Mouse (Mus musculus) neural tube, embryonic 15.5 days (tissue): Measurements from ENCODE around the gene Csnk1g2. TPM values are rescaled to one million over a fixed set of nuclear protein-coding genes. Genes with fewer than 3 reads are reported as not detected.
A peak's percentile ranks its signal among the peaks of the same experiment; 100 is the strongest.

Source experiments
- ATAC-seq: fragments of 200-750 bp; cut with Nextera tagmentation; 2 replicates; pipeline ENCODE4 v1.8.0; 2017; ENCODE audit warnings: mild to moderate bottlenecking, moderate TSS enrichment, moderate library complexity; ENCODE audit not compliant: low FRiP score
- H3K27ac ChIP-seq: fragments of 300-500 bp; sonication (generic); replicated peaks from 2 replicates; pipeline ENCODE4 v1.5.1; 2015; ENCODE audit warnings: mild to moderate bottlenecking, inconsistent platforms
- H3K27me3 ChIP-seq: fragments of 300-500 bp; sonication (generic); replicated peaks from 2 replicates; pipeline ENCODE4 v1.6.1; 2015; ENCODE audit warnings: inconsistent platforms
- H3K36me3 ChIP-seq: fragments of 300-500 bp; sonication (generic); 2 replicates; pipeline ENCODE4 v1.6.1; 2015; ENCODE audit warnings: inconsistent platforms
- H3K4me1 ChIP-seq: fragments of 300-500 bp; sonication (generic); 2 replicates; pipeline ENCODE4 v1.6.1; 2015; ENCODE audit warnings: inconsistent platforms
- H3K4me2 ChIP-seq: fragments of 300-500 bp; sonication (generic); 2 replicates; pipeline ENCODE4 v1.6.1; 2015; ENCODE audit warnings: inconsistent platforms, mild to moderate bottlenecking, moderate library complexity
- H3K4me3 ChIP-seq: fragments of 300-500 bp; sonication (generic); replicated peaks from 2 replicates; pipeline ENCODE4 v1.5.1; 2015; ENCODE audit warnings: mild to moderate bottlenecking, inconsistent platforms
- H3K9ac ChIP-seq: fragments of 300-500 bp; sonication (generic); replicated peaks from 2 replicates; pipeline ENCODE4 v1.6.1; 2015; ENCODE audit warnings: mild to moderate bottlenecking, inconsistent platforms
- H3K9me3 ChIP-seq: fragments of 300-500 bp; sonication (generic); replicated peaks from 2 replicates; pipeline ENCODE4 v1.6.1; 2016; ENCODE audit warnings: inconsistent platforms
- WGBS: fragments of 180-500 bp; shearing (Covaris S2); methylation state at CpG from one replicate; pipeline ENCODE4 v1.1.7; 2015; ENCODE audit warnings: mixed read lengths; 5-methylcytosine and 5-hydroxymethylcytosine counted together
- polyA plus RNA-seq: library from polyadenylated mRNA; unstranded; fragments of >200 nt; fragmentation: Nextera tagmentation; extraction: Ambion mirVana; gene quantifications from 2 replicates; pipeline ENCODE4 v1.2.1, GENCODE M21; 2015

Gene Csnk1g2
- polyA plus RNA-seq, 1 experiment from 2014 or later = 106 TPM

DNA sequence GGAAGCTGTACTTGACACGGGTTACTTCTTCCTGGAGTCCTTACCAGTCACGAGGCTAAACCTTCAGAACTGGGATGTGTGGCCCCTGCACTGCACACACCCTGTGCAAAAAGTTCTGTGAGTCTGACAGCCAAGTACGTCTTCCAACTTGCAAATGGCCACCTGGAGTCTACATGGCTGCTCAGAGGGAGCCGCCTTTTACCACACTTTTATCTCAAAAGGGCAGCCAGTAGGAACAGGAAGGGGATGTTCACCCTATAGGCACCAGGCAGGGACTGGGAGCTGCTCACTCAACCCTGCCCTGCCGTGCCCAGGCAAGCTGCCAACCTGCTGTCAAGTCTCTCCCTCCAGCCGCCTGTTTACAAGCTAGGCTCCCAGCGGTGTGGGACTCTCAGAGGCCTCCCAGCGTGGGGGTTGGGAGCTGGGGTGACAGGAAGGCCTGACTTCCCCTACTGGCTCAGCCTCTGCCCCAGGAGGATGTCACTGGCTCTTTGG lies 55.4 kb downstream of the Csnk1g2 start, which contains the start of gene Mknk2:
Gene Mknk2 (minus strand): TSS at position 171 of the 495 bp plus-strand sequence.
- Histone ChIP-seq H3K27me3 (no peaks in the 10 kb centered on the region), H3K36me3 (no peaks in the 10 kb centered on the region; the same call in 1 of the 2 replicates), H3K27ac (peak within 1 kb of the TSS; percentile 98), H3K4me1 (peaks cover 56% of the 10 kb centered on the region), H3K9me3 (no peaks in the 10 kb centered on the region), H3K4me2 (peak within 1 kb of the TSS; percentile 76), H3K9ac (peak within 1 kb of the TSS; percentile 82), H3K4me3 (peak within 1 kb of the TSS; percentile 69)
- WGBS = 21% methylated on average over 8 of the region's 8 CpGs
- ATAC-seq = no peak

DNA sequence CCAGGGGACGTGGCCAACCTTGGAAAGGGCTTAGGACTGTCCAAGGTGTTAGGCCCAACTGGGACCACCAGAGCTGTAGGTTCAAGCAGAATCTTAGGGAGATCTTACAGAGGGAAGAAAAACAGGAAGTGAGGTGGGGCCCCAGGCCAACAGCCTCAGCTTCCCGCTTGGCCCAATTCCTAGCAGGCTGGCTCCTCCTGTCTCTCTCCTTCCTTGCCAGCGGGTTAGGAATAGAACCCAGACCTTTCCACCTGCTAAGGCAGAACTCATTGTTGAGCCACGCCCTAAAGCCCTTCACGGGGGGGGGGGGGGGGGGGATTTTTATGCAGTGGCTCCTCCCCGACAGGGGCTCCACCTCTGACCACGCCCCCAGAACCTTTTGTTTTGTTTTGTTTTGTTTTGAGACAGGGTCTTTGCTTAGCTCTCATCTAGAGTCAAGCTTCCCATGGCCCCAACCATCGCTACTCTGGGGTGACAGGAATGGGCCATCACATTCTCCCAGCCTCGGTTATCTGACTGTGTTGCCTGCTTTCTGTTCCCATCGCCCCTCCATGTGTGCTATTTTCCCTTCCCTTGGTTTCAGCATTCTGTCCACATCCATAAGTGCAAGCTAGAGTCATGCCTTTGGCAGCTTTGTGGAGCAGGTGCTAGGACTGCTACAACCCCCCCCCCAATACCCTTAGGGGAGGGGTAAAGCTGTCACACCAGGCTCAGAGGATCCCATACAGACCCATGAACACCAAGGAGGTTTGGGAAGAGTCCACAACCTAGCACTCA lies 56.2 kb downstream of the Csnk1g2 start:
- no peaks in the 10 kb centered on the region for H3K27me3 ChIP-seq
- peaks cover 6% of the 10 kb centered on the region; the same call in 1 of the 2 replicates for H3K36me3 ChIP-seq
- H3K4me2 ChIP-seq = 0 out of 2 replicates have a peak overlapping the region, but pooled peaks have one; percentile 76
- ATAC-seq = no peak
- peak overlapping the region; percentile 98 for H3K27ac ChIP-seq
- no peak overlapping the region for H3K4me3 ChIP-seq
- peaks cover 48% of the 10 kb centered on the region for H3K4me1 ChIP-seq
- H3K9ac ChIP-seq = no peak overlapping the region
- 64% methylated on average over 9 of the region's 10 CpGs for WGBS
- no peaks in the 10 kb centered on the region for H3K9me3 ChIP-seq

DNA sequence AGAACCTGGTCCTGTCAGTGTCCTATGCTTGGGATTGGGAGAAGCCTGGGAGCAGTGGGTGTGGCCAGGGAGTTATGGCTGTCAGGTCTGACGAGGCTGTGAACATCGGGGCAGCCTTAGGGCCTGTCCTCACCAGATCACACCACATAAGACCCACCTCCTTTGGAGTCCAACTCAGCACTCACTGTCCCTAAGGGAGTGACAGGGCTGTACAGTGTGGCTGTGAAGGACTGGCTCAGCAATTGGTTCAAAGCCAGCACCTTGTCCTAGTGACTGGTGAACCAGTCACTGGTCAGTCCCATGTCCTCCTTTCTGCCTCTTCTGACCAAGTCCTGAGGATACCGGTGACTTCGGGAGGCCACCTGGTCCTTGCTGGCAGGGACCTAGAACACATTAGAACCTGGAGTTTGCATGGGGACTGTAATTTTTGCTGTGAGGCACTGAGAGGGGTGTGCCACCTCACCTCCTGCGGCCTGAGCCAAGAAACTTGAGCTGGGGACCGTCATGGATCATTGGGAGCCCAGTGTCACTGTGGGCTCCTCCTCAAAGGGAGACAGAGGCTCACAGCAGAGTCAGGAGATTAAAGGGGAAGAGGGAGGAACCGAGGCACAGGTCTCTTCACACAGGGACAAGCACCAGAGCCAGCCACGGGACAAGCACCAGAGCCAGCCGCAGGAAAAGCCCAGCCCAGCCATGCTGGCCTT lies 57.1 kb downstream of the Csnk1g2 start:
- no peak overlapping the region for H3K4me3 ChIP-seq
- peaks cover 11% of the 10 kb centered on the region; the same call in 1 of the 2 replicates for H3K36me3 ChIP-seq
- no peaks in the 10 kb centered on the region for H3K9me3 ChIP-seq
- H3K27me3 ChIP-seq = no peaks in the 10 kb centered on the region
- H3K9ac ChIP-seq = no peak overlapping the region
- peaks cover 39% of the 10 kb centered on the region for H3K4me1 ChIP-seq
- no peak for ATAC-seq
- H3K27ac ChIP-seq = peak overlapping the region; percentile 98
- no peak overlapping the region for H3K4me2 ChIP-seq
- 61% methylated on average over 9 of the region's 9 CpGs for WGBS

DNA sequence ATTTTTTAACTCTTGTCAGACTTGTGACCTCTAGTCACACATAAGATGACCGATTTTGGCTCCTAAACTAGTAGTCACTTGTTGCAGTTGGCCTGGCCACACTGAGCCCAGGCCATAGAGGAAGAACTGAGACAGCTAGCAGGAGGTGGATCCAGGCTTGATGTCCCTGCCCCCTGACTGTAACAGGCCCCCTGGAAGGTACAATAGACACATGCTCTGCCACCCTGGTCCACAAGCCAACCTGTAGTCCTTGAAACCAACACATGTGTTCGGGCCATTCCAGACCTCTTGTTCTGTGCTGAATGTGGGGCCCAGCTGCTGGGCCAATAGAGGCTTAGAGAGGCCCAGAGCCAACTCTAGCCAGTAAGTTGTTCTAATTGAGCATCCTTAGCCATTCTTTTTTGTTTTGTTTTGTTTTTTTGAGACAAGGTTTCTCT lies 57.6 kb downstream of the Csnk1g2 start:
- H3K9me3 ChIP-seq = no peaks in the 10 kb centered on the region
- no peak overlapping the region for H3K4me3 ChIP-seq
- no peak overlapping the region for H3K9ac ChIP-seq
- H3K27ac ChIP-seq = no peak overlapping the region
- no peak overlapping the region for H3K4me2 ChIP-seq
- peaks cover 17% of the 10 kb centered on the region; the same call in 1 of the 2 replicates for H3K36me3 ChIP-seq
- ATAC-seq = no peak
- 80% methylated on average over 2 of the region's 2 CpGs for WGBS
- H3K4me1 ChIP-seq = peaks cover 33% of the 10 kb centered on the region
- no peaks in the 10 kb centered on the region for H3K27me3 ChIP-seq

DNA sequence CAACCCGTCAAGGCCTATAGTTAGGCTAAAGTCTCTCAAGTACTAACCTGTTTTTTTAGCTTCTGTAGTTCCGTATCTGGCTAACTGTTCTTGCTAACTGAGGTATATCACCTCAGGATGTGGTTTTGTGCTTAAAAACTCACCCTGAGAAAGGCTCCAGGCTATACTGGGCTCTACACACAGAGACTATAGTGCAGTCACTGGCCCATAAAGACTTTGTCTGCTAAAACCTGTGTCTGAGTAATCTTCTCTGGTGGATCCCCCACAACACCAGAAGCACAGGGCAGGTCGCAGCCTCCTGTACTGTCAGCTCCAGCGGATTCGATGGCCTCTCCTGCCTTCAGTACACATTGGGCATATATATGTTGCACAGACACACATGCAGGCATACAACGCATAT lies 59.4 kb downstream of the Csnk1g2 start:
- H3K27ac ChIP-seq = no peak overlapping the region
- peaks cover 34% of the 10 kb centered on the region for H3K36me3 ChIP-seq
- 94% methylated on average over 6 of the region's 6 CpGs for WGBS
- ATAC-seq = no peak
- H3K9me3 ChIP-seq = no peaks in the 10 kb centered on the region
- no peak overlapping the region for H3K4me2 ChIP-seq
- no peak overlapping the region for H3K4me3 ChIP-seq
- H3K4me1 ChIP-seq = peaks cover 28% of the 10 kb centered on the region
- no peak overlapping the region for H3K9ac ChIP-seq
- H3K27me3 ChIP-seq = no peaks in the 10 kb centered on the region

DNA sequence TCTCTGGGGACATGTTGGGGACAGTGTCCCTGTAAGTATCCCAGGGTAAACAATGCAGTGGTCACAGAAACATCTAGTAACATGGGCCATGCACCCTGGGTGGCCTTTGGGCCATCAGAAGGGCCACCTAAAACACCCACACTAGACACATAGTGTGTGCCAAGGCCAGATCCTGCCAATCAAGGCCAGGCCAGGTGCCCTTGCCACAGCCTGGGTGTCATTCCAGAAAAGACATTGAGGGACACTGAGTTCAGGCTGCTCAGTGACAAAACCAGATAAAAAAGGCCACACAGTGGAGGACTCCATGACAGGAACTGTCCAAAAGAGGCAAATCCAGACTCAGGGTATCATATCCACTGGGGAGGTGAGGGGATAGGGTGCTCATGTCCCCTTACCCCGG lies 61.0 kb downstream of the Csnk1g2 start:
- Histone ChIP-seq H3K9ac (no peak overlapping the region), H3K27me3 (no peaks in the 10 kb centered on the region), H3K4me2 (no peak overlapping the region), H3K36me3 (peaks cover 45% of the 10 kb centered on the region), H3K9me3 (no peaks in the 10 kb centered on the region), H3K4me3 (no peak overlapping the region), H3K4me1 (peaks cover 11% of the 10 kb centered on the region), H3K27ac (no peak overlapping the region)
- ATAC-seq = no peak
- WGBS = 91% methylated on average over 1 of the region's 1 CpGs

DNA sequence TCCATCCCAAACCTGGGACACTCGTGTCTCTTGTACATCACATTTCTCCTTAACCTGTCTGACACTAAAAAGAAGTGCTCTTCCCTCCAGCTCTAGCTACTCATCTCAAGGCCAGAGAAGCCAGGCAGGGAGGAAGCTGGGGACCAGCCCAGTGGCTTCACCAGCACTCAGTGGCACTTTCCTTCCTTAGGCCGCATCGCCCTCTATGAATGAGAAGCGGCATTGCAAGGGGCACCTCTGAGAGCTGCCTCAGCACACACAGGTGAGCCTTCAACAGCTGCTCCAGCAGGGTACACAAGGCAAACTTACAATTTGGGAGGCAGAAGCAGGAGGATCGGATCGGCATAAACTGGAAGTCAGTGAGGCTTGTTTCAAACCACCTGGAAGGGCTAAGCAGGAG lies 61.6 kb downstream of the Csnk1g2 start:
- H3K9me3 ChIP-seq = no peaks in the 10 kb centered on the region
- H3K27ac ChIP-seq = no peak overlapping the region
- H3K36me3 ChIP-seq = peaks cover 50% of the 10 kb centered on the region
- no peak overlapping the region for H3K9ac ChIP-seq
- no peak overlapping the region for H3K4me3 ChIP-seq
- no peak overlapping the region for H3K4me2 ChIP-seq
- ATAC-seq = no peak
- peaks cover 5% of the 10 kb centered on the region; the same call in 1 of the 2 replicates for H3K4me1 ChIP-seq
- no peaks in the 10 kb centered on the region for H3K27me3 ChIP-seq
- WGBS = 56% methylated on average over 6 of the region's 6 CpGs

DNA sequence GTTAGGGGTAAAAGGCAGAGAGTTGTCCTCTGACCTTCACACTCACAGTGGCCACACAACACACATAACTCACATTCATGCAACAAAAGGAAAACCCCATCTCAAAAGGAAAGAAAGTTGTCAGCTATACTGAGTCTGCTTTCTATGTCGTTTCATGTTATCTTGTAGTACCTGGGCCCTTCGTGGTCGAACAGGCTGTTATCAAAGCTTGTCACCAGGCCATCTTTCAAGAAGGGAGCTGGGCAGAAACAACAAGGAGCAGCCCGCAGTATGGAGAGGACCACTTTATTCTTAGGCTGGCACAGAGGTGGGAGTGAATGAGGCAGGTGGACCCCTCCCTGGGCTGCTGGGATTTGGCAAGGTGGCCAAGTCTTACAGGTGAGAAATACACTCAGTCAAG lies 62.3 kb downstream of the Csnk1g2 start:
- Histone ChIP-seq H3K4me2 (no peak overlapping the region), H3K9ac (no peak overlapping the region), H3K4me1 (no peaks in the 10 kb centered on the region), H3K9me3 (no peaks in the 10 kb centered on the region), H3K27me3 (no peaks in the 10 kb centered on the region), H3K4me3 (no peak overlapping the region), H3K36me3 (peaks cover 58% of the 10 kb centered on the region), H3K27ac (no peak overlapping the region)
- WGBS = 93% methylated on average over 4 of the region's 4 CpGs
- ATAC-seq = no peak

DNA sequence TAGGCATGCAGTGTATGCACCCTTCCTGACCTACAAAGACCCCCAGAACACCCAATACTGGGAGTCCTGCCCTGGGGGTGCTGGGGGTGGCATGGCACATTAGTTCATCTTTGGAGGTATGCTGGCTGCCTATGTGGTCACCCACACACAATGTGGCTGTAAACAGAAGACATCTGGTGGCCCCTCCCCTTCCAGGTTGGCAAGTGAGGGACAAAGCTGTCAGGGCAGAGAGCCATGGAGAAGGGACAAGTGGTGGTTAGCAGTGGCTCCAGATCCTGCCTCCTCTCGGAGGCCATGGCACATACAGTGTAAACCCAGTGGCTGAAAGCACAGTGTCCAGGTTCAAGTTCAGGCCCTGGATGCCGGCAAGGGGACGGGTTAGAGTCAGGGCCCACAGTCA lies 64.0 kb downstream of the Csnk1g2 start:
- no peak overlapping the region for H3K4me3 ChIP-seq
- H3K4me1 ChIP-seq = no peaks in the 10 kb centered on the region
- H3K27ac ChIP-seq = no peak overlapping the region
- WGBS = 90% methylated on average over 3 of the region's 3 CpGs
- H3K4me2 ChIP-seq = no peak overlapping the region
- ATAC-seq = no peak
- no peaks in the 10 kb centered on the region for H3K9me3 ChIP-seq
- H3K36me3 ChIP-seq = peaks cover 74% of the 10 kb centered on the region
- no peak overlapping the region for H3K9ac ChIP-seq
- no peaks in the 10 kb centered on the region for H3K27me3 ChIP-seq

DNA sequence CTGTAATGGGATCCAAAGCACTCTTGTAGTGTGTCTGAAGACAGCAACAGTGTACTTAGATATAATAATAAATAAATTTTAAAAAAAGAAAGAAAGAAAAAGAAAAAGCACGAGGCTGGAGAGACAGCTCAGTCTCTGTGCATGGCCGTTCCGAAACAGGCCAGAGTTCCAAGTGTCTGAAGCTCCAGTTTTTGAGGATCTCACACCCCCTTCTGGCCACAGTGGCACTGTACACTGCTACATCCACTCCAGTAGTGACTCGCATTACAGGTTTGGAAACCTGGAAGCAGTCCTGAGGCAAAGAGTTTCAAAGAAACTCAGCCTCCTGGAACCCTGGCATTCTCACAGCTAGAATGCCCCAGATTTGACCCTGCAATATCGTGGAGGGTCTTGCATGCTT lies 65.2 kb downstream of the Csnk1g2 start:
- Histone ChIP-seq H3K27ac (no peak overlapping the region), H3K36me3 (peaks cover 76% of the 10 kb centered on the region), H3K4me2 (no peak overlapping the region), H3K9me3 (no peaks in the 10 kb centered on the region), H3K4me3 (no peak overlapping the region), H3K9ac (no peak overlapping the region), H3K27me3 (no peaks in the 10 kb centered on the region), H3K4me1 (no peaks in the 10 kb centered on the region)
- no peak for ATAC-seq
- 39% methylated on average over 5 of the region's 5 CpGs for WGBS
